Mouse (Mus musculus) cerebellum, adult 18-20 months (tissue): ENCODE results near the gene Ubl4b.

Experiments used
- DNase-seq, 2 experiments: peaks; one replicate each; pipeline ENCODE4 v3.0.0; 2021

Gene Ubl4b

DNA sequence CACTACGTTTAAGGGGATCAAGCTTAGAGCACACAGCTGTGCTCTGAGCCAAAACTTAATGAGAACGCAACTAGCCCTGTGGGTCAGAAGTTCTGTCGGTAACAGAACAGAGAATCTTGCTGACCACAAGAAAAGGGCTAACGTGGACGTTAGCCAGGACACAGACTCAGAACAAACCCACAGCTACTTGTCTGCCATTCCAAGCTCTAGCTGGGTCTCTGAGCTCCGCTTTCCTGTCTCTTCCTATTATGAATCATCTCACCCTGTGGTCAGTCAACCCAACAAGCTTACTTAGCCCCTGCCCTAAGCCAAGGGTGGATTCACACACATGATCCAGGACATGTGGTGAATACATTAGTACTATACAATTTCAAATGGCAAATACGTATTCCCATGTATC is 12.9 kb upstream of the Ubl4b start:
- no peak for DNase-seq

DNA sequence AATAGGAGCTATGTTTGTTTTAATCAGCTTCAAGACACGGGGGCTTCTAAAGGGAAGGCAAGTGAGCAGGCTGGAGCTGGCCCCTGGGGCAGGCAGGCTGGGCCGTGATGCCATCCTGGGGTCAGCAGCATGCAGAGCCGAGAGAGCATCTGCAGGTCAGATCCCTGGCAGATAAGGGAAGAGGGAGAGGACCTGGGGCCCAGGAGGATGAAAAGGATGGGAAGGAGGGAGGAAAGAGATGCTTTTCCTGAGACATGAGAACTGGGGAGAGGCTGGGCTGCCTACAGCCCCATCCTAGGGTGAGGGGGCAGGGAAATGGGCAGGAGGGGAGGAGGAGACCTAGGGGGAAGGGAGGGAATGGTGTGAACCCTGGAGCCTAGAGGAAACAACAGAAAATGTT is 10.5 kb upstream of the Ubl4b start:
- DNase-seq, result no peak

DNA sequence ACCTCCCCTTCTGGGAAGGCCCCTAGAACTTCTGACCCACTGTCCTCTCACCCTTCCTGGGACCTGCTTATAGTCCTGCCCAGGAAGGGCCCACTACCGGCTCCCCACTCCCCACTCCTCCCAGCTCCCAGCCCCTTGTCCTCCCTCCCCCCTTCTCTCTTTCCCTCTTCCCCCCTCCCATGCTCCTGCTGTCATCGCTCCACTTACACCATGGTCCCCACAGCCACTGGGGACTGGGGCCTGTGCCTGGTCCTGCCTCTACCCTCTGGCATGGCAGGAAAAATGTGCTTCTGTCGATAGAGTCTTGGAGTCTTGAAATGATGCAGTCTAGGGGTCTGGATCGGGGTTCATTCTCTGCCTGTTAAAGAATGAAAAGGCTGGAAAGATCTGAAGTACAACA is 9.0 kb upstream of the Ubl4b start:
- no peak for DNase-seq

DNA sequence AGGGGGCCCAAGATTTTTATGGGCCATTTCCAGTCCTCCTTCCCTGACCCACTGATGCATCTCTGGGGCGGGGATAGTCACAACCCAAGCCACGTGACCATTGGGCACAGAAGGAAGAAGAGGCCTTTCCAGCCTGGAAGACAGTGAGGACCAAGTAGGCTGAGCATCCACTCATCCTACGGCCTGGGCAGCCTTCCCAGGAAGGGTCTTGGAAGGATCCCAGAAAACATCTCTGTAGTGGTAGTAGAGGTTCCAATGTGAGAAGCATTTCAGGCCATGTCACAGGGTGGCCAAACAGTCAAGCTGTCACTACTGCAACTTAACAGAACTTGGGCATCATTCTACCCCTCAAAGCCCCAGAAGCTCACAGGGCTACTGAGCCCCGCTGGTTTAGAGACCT is 7.7 kb upstream of the Ubl4b start:
- DNase-seq, result no peak

DNA sequence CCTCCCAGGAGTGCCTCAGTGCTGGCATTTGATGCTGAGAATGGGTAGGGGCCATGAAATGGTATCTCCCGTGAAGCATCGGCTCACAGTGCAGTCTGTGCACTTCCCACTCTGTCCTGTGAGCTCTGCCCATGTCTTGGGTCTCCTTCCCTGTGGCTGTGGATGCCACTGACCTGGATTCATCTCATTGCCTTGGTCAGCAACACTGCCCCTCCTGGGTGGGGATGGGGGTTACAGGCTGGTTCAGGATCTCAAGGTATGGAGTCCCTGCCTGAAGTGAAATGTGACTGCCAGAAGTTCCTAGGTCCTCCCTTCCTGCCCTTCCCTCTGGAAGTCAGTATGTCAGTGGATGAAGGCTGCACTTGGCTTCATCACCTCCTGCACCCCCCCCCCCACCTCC is 7.2 kb upstream of the Ubl4b start:
- no peak for DNase-seq

DNA sequence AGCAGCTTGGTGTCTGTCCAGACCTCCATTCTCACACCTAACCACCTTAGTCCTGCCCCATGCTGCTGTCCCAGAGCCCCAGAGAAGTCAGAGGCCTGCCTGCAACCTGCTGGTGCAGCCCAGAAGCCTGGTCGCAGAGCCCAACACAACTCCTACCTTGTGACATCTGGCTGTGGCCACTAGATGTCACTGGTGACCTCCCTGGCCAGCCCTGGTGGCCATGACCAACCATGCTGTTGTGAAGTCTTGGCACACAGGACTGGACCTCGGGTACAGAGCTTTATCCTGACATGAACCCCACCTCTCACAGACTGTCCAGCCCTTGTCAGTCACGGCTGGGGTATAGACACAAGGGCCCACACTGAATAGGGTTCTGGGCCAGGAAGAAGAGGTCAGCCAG is 4.3 kb upstream of the Ubl4b start:
- peak; percentile 78 to 80 for DNase-seq

DNA sequence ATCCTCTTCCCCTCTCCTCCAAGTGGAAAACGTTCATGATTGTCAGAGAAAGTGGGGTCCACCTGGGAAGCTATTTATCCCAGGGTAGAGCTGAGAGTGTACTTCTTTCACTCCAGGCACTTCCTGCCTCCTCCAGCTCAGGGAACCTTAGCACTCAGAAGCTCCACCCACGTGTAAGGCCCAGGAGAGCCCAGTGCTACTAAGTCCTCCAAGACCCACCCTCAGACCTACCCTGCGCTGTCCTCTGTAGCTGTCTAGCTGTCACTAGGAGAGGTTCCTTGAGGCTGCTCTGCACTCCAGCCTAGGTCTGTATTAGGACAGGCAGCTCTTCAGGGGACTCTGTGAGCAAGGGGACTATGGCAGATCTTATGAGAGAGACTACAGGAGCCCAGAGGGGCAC is 3.9 kb upstream of the Ubl4b start:
- no peak for DNase-seq

DNA sequence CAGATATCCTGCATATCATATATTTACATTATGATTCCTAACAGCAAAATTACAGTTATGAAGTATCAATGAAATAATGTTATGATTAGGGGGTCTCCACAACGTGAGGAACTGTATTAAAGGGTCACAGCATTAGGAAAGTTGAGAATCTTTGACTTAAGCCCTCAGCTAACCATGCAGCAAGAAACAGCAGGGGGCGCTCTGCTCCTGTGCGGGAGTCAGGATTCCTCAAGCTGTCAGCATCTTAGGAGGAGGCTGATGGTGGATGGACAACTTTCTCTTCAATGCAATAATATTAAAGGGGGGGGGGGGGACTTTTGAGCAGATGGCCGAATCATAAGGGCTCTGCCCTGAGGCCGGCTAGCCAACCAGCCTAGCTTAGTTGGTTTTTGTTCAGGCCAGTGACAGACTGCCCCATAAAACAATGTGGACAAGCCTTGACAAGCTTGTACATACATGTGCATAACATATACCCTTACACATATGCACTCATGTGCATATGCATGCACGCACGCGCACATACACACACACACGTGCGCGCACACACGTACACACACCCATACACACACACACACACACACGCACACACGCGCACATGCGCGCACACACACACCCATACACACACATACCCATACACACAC is 4.3 kb downstream of the Ubl4b start:
- peak; percentile 83 to 87 for DNase-seq

DNA sequence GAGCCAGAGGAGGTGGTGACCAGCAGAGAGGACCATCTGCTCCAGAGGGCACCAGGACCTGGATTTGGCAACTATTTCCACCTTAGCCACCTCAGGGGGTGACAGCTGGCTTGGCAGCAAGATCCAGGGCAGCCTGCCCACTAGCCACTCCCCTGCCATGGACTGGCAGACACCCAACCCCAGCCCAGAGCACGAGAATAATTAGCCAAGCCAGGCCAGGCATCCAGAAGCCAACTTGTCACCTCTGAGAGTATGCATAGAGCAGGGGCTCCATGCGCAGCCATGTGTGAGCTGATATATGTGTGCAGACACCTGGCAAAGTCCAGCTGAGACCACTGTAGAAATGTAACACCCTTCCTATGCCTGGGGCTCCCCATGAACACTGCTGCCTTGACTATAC is 7.9 kb downstream of the Ubl4b start:
- DNase-seq, result peak; percentile 69 to 80

DNA sequence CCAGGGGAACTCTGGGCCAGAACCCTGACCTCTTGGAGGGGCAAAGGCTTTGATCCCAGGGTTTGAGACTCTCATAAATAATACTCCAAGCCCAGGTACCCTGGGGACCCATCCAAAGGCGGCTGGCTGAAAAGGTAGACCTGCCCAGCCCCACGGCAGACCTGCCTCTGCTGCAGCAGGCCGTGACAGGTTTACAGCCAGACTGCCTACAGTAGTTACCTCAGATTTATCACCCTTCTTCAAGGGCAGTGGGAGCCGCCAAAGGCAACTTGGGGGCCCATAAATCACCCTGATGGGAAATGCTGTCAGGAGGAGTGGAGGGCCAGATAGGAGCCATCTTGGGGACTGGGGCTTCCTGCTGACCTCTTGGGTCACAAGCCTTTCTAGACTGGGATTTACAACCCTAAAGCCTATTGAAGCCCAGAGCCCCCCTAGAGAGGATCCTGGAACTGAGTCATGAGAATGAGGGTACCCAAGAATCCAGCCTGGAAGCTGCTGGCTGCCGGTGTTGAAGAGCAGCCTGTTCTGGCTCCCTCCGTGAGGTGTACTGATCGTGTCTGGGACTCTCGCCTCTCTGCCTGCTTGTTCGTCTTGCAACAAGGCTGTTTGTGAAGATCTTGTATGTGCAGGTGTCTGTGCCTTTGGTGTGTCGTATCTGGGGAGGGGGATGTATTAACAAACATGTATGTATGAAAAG is 9.0 kb downstream of the Ubl4b start:
- no peak for DNase-seq

DNA sequence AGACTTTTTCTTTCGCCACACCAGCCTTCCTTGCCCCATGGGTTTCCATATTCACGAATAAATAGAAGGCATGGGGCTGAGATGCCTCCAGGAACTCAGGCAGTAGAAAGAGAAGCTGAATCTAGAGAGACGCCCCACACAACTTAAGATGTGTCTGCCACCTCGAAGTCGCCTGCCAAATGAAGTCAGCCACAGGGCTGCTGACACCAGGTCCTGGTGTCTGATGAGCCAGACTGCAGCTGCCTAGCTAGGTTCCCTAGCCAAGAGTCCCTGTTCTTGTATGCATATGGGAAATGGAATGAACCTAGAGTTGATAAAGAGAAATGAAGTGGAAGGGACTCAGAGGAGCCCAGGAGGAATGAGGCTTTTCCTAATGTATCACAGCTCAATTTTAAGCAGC is 9.6 kb downstream of the Ubl4b start:
- DNase-seq, result no peak

DNA sequence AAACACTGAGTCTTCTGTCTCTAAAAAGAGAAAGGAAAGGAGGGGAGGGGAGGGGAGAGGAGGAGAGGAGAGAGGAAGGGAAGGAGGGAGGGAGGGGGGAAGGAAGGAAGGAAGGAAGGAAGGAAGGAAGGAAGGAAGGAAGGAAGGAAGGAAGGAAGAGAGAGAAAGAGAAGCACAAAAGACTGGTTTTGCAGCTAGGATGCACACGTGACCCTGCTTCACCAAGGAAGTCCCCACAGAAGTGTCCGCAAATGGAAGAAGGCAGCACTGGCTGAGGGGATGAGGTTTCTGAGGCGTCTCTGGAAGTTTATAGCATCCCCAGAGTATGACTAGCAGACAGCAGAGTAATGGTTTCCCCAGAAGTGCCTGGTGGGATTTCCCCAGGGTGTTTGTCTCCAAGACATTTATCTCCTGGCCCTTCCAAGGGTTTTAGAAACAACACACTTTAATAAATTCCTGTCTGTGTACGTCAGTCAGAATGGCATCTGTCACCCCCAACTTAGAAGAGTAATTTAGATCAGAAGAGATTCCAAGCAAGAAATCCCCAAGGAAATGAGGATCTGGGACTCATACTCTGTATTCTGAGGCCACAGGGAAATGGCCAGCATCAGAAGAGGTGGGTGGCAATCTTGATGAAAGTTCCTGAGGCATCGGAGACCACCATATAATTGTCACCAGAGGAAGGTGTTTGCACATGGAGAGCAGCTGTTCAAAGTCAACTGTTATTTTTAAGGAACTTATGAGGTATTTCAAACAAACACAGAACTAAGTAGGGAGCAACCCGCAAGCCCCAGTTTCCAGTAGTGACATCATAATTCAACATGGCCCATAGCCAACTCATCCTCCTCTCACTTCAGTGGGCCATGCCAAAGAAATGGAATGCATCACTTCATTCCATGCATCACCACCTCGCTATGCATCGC is 11.5 kb downstream of the Ubl4b start:
- no peak for DNase-seq

DNA sequence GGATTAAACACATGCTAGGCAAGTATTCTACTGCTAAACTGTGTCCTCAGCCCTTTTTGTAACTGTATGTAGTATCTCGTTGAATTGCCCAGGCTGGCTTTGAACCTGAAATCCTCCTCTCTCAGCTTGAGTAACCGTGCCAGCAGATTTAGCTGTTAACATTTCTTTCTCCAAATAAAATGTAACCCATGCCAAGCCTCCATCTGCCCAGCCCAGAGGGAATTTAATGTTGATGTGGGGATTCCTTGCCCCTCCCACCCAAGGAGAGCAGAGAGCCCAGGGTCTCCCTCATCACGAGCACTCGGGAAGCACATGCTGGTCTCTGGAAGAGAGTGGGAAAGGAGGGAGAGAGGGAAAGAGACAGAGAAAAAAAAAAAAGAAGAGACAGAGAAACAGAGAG is 12.3 kb downstream of the Ubl4b start:
- DNase-seq, result no peak

DNA sequence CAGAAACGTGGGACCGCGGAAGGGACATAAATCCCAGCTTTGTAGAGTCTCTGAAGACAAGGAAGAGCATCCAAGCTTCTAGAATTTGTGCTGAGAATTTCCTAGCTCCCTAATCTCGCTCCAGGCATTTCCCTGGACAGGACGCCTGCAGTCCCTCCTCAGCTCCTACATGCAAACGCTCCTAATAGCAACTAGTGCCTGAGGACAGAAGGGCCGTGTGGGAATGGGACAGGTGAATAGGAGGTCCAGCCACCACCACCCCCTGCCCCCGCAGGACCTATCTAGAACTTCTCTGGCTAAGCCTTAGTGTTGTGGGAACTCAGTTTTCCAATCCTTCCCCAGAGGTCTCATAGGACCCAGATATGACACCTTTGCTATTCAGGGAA is 17.4 kb downstream of the Ubl4b start:
- DNase-seq, result no peak

DNA sequence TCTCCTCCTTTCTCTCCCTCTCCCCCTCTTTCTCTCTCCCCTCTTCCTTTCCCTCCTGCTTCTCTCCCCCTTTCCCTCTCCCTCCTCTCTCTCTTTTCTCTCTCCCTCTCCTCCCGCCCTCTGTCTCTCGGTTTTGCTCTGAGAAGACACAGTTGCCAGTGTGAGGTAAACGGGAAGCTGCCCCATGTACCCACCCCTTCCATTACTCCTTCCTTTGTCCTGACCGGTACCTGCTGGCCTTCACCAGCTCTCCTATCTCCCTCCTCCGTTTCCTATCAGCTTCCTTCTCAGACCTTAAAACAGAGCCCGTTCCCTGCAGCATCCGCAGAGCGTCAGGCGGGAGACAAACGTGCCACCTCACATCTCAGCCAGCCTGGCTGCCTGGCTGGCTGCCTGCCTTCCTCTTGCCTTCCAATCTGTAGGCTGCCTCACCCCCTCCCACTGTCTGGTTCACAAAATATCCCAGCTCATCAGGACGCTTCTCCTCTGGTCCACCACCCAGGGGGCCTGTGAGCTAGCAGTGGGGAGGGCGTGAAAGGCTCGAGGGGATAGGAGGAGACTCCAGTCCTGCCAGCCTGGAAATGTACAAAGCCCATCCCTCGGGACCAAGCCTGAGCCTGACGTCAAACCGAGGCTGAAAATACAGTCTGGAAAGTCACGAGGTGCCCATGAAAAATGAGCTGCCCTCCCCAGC is 17.9 kb downstream of the Ubl4b start:
- DNase-seq, result peak; percentile 80 to 81

DNA sequence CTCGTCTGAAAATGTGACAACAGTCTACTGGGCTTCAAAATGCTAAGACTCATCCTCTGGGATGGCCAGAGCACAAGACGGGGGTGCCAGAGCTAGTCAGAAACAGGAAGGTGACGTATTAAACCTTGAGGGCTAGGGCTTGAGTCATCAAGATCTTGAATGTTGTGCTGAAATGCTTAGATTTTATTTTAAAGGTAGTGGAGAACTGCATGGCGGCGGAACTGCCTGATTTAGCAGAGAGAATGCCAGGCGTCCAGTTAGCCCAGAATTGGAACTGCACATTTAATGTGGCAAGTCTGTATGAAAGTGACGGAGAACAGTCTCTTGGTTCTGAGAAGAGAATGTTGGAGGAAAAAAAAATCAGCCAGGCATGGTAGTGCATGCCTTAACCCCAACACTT is 19.9 kb downstream of the Ubl4b start:
- no peak for DNase-seq

DNA sequence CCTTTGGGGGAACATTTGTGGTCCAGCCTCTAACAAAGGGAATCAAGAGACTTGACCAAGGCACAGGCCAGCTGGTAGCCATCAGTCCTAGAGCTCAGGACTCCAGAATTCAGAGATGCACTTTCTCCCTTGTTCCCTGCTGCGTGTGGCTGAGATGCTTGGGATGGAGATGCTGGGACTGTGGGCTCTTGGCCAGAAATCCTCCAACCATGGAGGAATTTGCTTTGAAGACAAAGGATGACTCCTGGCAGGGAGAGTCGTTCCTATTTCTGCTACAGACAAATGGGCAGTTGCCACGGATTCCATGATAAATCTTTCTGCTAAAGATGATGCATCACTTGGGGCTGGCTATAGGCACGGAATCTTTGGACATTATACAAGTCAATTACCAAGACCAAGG is 21.3 kb downstream of the Ubl4b start:
- DNase-seq, result peak; percentile 60 to 62

DNA sequence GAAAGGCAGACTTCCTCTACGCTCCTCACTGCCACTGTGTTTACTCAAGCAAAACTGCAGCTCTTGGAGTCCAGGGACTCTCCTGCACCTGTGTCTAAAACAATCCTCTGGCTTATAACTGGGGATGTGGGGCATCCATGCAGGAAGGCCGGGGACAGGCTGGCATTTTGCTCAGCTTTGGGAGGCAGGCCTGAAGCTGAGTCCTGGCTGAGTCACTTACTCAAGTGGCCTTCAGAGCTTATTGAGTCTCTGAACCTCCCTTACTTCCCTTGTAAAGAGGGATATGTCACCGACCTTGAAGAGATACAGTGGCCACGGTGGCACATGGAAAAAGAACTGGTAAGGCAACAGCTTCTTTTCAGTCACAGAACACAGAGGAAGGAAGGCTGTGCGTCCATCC is 24.3 kb downstream of the Ubl4b start:
- DNase-seq, result no peak

DNA sequence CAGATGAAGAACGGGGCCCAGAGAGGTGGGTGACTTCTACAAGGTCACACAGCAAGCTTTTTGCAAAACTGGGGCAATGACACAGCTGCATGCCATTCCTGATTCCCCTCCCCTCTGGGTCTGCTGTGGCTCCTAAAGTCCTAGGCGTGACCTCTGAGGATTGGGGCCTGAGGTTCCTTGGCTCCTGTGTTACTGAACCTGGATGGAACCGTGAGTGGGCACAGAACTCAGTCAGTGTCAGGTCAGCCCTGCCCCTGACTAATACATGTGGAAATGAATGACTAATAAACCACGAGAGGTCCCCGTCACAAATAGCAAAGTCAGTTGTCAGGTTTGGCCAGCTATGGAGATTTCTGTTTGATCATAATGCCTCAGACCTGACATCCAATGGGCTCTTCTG is 25.7 kb downstream of the Ubl4b start:
- no peak for DNase-seq

DNA sequence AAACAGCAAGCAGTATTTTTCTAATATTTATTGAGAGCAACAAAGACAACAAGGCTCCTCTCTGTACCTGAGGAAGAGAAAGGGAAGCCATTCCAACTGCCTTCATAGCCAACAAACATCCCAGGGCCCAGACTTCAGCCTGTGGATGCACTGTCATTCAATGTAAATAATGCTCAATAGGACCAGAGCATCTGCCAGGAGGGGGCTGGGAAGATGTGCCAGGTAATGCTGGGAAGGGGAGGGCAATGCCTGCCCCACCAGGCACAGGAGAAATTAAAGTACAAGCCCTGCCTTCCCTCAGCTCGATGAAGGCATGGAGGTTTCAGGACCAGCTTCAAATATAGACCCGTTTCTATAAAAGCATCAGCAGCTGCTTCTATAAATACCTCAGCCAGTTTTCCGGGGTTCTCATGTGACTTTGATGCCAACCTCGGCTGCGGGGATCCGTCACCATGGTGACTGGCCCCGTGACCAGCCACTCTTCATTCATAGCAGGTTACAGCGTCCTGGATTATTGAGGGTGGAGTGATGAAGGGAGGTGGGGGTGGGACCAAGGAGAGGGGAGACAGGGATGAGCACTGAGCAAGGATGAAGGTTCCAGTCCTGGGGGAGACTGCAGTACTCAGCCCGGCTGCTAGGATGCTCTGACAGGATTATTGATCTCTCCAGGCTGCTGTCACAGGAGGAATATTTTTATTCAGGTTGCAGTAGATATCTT is 26.3 kb downstream of the Ubl4b start:
- DNase-seq, result peak; percentile 72 to 78

DNA sequence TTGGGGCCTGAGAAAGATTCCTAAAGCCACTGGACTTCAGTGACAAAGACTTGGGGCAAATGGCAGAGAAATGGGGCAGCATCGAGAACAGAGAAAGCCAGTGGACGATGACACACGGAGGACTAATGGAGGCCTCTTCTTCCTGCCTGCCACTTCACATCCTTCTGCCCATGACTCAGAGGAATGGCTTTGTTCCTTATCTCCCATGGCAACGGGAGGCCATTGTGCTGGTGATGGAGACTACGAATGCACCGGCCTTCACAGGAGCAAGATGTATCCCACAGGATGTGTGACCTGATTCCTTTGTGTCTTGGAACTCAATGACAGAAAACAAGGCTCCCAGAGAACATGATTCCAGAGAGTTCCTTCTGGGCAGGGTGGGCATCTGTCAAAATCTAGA is 30.3 kb downstream of the Ubl4b start:
- no peak for DNase-seq

DNA sequence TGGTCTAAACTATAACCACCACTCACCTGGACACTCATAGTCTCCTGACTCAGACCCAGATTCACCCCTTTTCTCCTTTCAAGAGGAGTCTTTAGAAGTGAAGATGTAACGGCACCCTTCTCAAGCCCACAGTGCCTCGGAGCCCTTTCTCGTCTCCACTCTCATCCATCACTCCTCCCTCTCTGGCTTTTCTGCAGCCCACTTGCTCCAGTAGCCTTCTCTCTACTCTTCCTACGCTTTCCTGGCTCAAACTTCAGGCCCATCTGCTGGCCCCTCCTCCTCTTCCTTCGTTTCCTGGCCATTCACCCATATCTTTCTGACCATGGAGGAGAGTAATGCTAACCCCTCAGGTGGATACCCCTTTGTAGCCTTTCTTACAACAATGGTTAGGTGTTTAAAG is 33.9 kb downstream of the Ubl4b start:
- no peak for DNase-seq

DNA sequence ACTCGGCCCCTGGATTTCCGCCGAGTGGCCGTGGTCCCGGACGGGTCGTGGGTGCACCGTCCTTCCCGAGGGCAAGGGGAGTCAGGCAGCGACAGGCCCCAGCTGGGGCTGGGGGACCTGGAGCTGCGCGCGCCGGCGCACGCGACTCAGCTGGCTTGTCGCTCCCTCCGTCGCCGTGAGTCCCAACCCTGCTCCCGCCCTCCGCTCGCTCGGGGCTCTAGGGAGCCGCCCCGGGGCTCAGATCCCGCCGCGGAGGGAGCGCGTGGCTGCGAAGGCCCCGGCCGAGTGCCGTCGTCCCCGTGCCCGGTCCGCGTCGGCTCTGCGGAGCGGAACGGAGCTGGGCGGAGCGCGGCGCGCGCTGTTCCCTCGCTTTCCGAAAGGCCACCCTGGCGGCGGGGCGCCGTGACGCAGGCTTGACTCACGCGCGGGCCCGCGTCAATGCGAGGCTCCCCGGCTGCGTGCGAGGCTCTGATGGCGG is 37.2 kb downstream of the Ubl4b start, which contains the start of gene Slc6a17:
Gene Slc6a17, minus strand, starts transcription at position 388 of the 478 bp plus-strand sequence.
- peak; percentile 90 to 95 for DNase-seq
